Mouse (Mus musculus): ENCODE measurements around the gene Nampt. TPM values are rescaled to one million over a fixed set of nuclear protein-coding genes. Genes with fewer than 3 reads are reported as not detected.

The Nampt gene
- polyA plus RNA-seq (2016; fragmentation: Nextera tagmentation; extraction: Ambion mirVana): 32.3 and 37.6 TPM in 2 replicates

DNA sequence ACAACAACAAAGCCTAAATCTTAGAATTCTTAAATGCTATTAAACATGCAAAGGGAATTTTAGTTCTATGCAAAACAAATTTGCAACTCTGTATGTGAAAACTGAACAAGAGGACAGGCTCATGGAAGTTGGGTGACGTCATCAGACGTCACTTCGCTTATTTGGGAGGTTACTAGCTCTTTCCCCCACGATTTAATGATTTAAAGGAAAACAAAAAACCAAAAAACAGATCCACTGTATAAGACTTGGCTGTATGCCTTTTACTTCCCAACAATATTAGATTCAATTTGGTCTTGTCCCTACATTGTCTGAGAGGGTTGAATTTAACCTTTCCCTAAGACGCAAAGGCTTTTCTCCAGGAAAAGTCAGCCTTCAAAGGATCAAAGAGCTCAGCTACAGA, at the start of gene Nampt:
Gene Nampt, plus strand, starts transcription at position 130 of the 400 bp plus-strand sequence.
- no peak for DNase-seq (ENCODE audit: low spot score)
- Histone ChIP-seq H3K27ac (peak within 1 kb of the TSS; percentile 95), H3K4me1 (0 out of 2 replicates have a peak, but pooled peaks cover 3% of the 10 kb centered on the region), H3K27me3 (ENCODE audit: low read depth, poor library complexity, severe bottlenecking) (no peaks in the 10 kb centered on the region), H3K9me3 (replicated peaks) (no peaks in the 10 kb centered on the region), H3K4me3 (peak within 1 kb of the TSS; percentile 85), H3K36me3 (peaks cover 14% of the 10 kb centered on the region)
- WGBS: 13% methylated on average over 5 of the region's 5 CpGs

GRCm38 (mm10) chr12:32770766-32771165, 48.6 kb upstream of the Nampt start:
- H3K27ac ChIP-seq: no peak overlapping the region
- no peak for DNase-seq (ENCODE audit: low spot score)
- H3K27me3 ChIP-seq (ENCODE audit: low read depth, poor library complexity, severe bottlenecking): no peaks in the 10 kb centered on the region
- H3K36me3 ChIP-seq: no peaks in the 10 kb centered on the region
- H3K4me1 ChIP-seq: no peaks in the 10 kb centered on the region
- H3K4me3 ChIP-seq: no peak overlapping the region
- no peaks in the 10 kb centered on the region for H3K9me3 ChIP-seq (replicated peaks)
- 91% methylated on average over 4 of the region's 4 CpGs for WGBS

- Histone ChIP-seq H3K27me3 (ENCODE audit: low read depth, poor library complexity, severe bottlenecking) (no peaks in the 10 kb centered on the region), H3K9me3 (replicated peaks) (no peaks in the 10 kb centered on the region), H3K4me1 (no peaks in the 10 kb centered on the region), H3K36me3 (no peaks in the 10 kb centered on the region), H3K4me3 (no peak overlapping the region), H3K27ac (no peak overlapping the region)
- 91% methylated on average over 5 of the region's 5 CpGs for WGBS
- DNase-seq (ENCODE audit: low spot score): no peak
Measured at GRCm38 (mm10) chr12:32774592-32774991, 44.8 kb upstream of the Nampt start.

DNA sequence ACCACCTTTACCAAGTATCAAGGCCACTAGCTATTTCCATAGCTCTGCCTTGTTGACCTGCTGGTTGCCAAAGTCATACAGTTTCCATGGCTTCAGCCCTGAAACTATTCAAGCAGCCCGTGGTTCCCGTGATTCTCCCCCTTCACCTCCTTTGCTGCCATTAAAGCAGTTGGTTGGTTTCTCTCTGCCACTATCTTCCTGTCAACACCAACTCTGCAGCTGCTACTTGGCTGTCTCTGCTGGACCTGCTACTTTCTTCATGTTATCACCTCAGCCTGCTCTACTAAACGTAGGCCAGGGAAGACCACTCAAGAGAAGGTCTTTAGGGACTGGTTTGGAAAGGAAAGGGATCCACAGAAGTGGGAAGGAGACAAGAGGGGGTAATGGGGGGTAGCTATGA, 30.3 kb upstream of the Nampt start:
- no peaks in the 10 kb centered on the region for H3K27me3 ChIP-seq (ENCODE audit: low read depth, poor library complexity, severe bottlenecking)
- H3K9me3 ChIP-seq (replicated peaks): no peaks in the 10 kb centered on the region
- WGBS: 85% methylated on average over 3 of the region's 3 CpGs
- no peak overlapping the region for H3K4me3 ChIP-seq
- DNase-seq (ENCODE audit: low spot score): no peak
- no peaks in the 10 kb centered on the region for H3K36me3 ChIP-seq
- no peaks in the 10 kb centered on the region for H3K4me1 ChIP-seq
- no peak overlapping the region for H3K27ac ChIP-seq

- Histone ChIP-seq H3K27me3 (ENCODE audit: low read depth, poor library complexity, severe bottlenecking) (no peaks in the 10 kb centered on the region), H3K36me3 (no peaks in the 10 kb centered on the region), H3K9me3 (replicated peaks) (no peaks in the 10 kb centered on the region), H3K27ac (no peak overlapping the region), H3K4me1 (no peaks in the 10 kb centered on the region), H3K4me3 (no peak overlapping the region)
- DNase-seq (ENCODE audit: low spot score): no peak
- WGBS: 90% methylated on average over 8 of the region's 8 CpGs
Measured at GRCm38 (mm10) chr12:32795765-32796471, 23.4 kb upstream of the Nampt start.

DNA sequence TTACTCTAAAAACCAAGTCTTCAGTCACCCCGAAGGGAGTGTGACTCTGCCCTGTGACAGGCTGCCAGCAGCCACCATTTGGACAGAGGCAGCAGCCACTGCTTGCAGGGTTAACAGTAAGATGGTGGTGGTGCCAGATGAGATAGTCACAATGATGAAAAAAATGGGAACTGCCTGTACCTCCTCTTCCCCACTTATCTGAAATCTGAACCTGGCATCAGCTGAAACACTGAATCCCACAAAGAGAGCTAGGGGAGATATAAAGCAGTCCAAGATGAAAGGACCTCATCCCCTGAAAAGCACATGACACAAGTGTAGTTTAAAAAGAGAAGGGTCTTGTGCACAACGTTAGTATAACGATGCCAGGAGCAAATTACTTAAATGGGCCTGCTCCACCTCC, 21.9 kb upstream of the Nampt start:
- WGBS: 63% methylated on average over 3 of the region's 3 CpGs
- H3K9me3 ChIP-seq (replicated peaks): no peaks in the 10 kb centered on the region
- no peaks in the 10 kb centered on the region for H3K27me3 ChIP-seq (ENCODE audit: low read depth, poor library complexity, severe bottlenecking)
- no peaks in the 10 kb centered on the region for H3K36me3 ChIP-seq
- no peak overlapping the region for H3K4me3 ChIP-seq
- no peaks in the 10 kb centered on the region for H3K4me1 ChIP-seq
- H3K27ac ChIP-seq: no peak overlapping the region
- DNase-seq (ENCODE audit: low spot score): no peak

- no peak overlapping the region for H3K4me3 ChIP-seq
- H3K9me3 ChIP-seq (replicated peaks): no peaks in the 10 kb centered on the region
- no peaks in the 10 kb centered on the region for H3K36me3 ChIP-seq
- no peak for DNase-seq (ENCODE audit: low spot score)
- H3K27me3 ChIP-seq (ENCODE audit: low read depth, poor library complexity, severe bottlenecking): no peaks in the 10 kb centered on the region
- no peaks in the 10 kb centered on the region for H3K4me1 ChIP-seq
- WGBS: 86% methylated on average over 7 of the region's 7 CpGs
- no peak overlapping the region for H3K27ac ChIP-seq
Measured at GRCm38 (mm10) chr12:32801078-32801477, 18.3 kb upstream of the Nampt start.

DNA sequence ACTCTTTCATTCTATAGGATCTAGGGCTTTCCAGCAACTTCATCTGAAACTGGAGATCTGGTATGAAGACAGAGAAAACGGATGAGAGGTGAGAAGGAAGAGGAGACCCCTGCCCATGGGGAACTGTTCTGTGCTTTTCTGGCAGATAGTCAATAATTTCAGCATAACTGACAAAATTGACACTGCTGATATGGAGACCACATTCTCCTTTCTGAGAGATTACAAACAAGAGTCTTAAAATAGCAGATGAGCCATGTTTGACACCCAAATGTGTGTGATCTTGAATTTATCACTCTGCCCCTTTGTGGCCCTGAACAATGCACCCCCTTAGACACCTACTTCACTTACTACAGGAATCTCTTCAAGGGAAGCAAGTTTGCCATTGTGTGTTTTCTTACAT, 13.8 kb upstream of the Nampt start:
- Histone ChIP-seq H3K36me3 (no peaks in the 10 kb centered on the region), H3K4me1 (no peaks in the 10 kb centered on the region), H3K9me3 (replicated peaks) (no peaks in the 10 kb centered on the region), H3K27ac (no peak overlapping the region), H3K4me3 (no peak overlapping the region), H3K27me3 (ENCODE audit: low read depth, poor library complexity, severe bottlenecking) (no peaks in the 10 kb centered on the region)
- 74% methylated on average over 1 of the region's 1 CpGs for WGBS
- DNase-seq (ENCODE audit: low spot score): no peak

DNA sequence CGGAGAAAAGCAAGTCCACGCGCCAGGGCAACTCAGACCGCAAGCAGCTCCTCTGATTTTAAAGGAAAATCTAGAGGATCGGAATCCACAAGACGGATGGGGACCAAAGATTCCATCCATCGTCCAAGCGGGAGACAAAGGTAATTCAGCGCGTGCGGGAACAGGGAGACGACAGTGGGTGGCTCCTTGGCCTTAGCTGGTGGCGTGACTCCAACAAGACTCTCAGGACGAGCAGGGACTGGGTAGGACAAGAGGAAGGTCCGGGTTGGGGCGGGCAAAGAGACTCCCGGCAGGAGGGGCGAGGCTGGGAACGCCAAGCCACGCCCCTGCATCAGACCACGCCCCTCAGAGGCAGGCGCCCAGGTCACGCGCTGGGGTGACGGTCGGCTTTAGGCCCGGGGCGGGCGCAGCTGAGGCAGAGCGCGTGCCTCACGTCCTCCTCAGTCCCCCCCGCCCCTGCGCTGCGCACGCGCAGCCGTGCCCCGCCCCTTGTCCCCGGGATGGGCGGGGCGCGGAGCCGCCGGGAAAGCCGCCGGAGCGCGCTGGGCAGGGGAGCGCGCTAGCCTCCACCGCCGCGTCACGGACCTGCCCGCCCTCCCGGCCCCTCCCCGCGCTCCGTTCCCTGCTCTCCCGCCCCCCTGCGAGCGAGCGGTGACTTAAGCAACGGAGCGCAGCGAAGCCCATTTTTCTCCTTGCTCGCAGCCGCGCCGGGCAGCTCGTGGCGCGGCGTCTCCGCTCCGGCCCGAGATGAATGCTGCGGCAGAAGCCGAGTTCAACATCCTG, 669 bp downstream of the Nampt start:
- Histone ChIP-seq H3K9me3 (replicated peaks) (no peaks in the 10 kb centered on the region), H3K4me1 (0 out of 2 replicates have a peak, but pooled peaks cover 3% of the 10 kb centered on the region), H3K27ac (peak overlapping the region; percentile 95), H3K36me3 (peaks cover 19% of the 10 kb centered on the region), H3K4me3 (peak overlapping the region; percentile 85), H3K27me3 (ENCODE audit: low read depth, poor library complexity, severe bottlenecking) (no peaks in the 10 kb centered on the region)
- DNase-seq (ENCODE audit: low spot score): peak; percentile 98
- whole genome bisulfite sequencing: under 1% methylated on average over 80 of the region's 80 CpGs

DNA sequence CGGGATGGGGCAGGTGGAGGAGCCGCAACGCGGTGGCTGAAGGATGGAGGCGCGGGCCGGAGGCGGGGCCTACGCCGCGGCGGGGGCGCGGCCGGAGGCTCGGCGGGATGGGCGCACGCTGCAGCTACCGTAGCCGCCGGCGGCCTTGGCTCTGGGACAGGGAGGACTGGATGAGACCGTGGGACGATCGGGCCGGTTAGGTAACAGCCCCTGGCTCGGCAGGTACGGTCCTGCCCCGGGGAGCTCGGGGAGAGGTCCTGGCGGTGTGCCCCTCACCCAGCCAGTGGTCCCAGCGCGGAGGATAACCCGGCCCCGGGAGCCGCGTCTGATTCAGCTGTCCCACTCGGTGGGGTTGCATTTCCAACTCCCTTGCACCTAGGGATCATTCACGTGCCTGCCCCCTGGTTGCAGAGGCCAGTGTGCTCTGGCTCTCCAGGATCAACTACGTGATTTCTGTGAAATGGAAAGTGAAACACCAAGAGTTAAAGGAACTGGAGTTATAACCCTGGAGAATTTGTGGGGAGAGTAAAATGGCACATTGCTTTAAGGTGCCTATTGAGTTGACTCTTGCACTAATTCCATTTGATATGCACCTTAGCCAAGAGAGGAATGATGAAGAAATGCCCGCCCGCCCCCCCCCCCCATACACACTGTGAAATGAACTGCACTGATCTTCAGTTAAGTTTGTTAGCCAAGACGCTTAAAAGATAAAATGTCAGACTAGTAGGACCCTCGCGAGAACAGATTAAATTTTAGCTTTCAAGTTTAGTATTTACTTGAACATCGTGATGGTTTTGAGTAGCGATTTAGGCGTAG, 1.6 kb downstream of the Nampt start:
- peak overlapping the region; percentile 95 for H3K27ac ChIP-seq
- 3% methylated on average over 45 of the region's 49 CpGs for WGBS
- H3K9me3 ChIP-seq (replicated peaks): no peaks in the 10 kb centered on the region
- DNase-seq (ENCODE audit: low spot score): peak; percentile 78
- H3K27me3 ChIP-seq (ENCODE audit: low read depth, poor library complexity, severe bottlenecking): no peaks in the 10 kb centered on the region
- H3K4me1 ChIP-seq: 0 out of 2 replicates have a peak, but pooled peaks cover 3% of the 10 kb centered on the region
- peak overlapping the region; percentile 85 for H3K4me3 ChIP-seq
- H3K36me3 ChIP-seq: peaks cover 21% of the 10 kb centered on the region

GRCm38 (mm10) chr12:32821504-32822011, 2.2 kb downstream of the Nampt start:
- 0 out of 2 replicates have a peak, but pooled peaks cover 3% of the 10 kb centered on the region for H3K4me1 ChIP-seq
- no peak overlapping the region for H3K27ac ChIP-seq
- peak overlapping the region; percentile 85 for H3K4me3 ChIP-seq
- no peaks in the 10 kb centered on the region for H3K9me3 ChIP-seq (replicated peaks)
- peaks cover 21% of the 10 kb centered on the region for H3K36me3 ChIP-seq
- WGBS: 48% methylated on average over 2 of the region's 2 CpGs
- DNase-seq (ENCODE audit: low spot score): no peak
- H3K27me3 ChIP-seq (ENCODE audit: low read depth, poor library complexity, severe bottlenecking): no peaks in the 10 kb centered on the region

- H3K4me1 ChIP-seq: 0 out of 2 replicates have a peak, but pooled peaks cover 3% of the 10 kb centered on the region
- no peak overlapping the region for H3K4me3 ChIP-seq
- no peak for DNase-seq (ENCODE audit: low spot score)
- no peak overlapping the region for H3K27ac ChIP-seq
- WGBS: 86% methylated on average over 4 of the region's 4 CpGs
- peaks cover 21% of the 10 kb centered on the region for H3K36me3 ChIP-seq
- H3K9me3 ChIP-seq (replicated peaks): no peaks in the 10 kb centered on the region
- H3K27me3 ChIP-seq (ENCODE audit: low read depth, poor library complexity, severe bottlenecking): no peaks in the 10 kb centered on the region
Measured at GRCm38 (mm10) chr12:32822066-32822465, 2.7 kb downstream of the Nampt start.

All from limb, embryonic 10.5 days (tissue).